Mouse (Mus musculus) stomach, adult 2 months (tissue): Measurements from ENCODE around the gene Ptprs. TPM values are rescaled to one million over a fixed set of nuclear protein-coding genes. Genes with fewer than 3 reads are reported as not detected.

ENCODE experiments used
- polyA plus RNA-seq: library from polyadenylated mRNA; depleted of rRNA; stranded (reverse); fragments of >200 nt; gene quantifications from 2 replicates; pipeline ENCODE4 v1.2.3, GENCODE M21; 2012; rRNA removed

Gene Ptprs
- polyA plus RNA-seq = 51.4 and 69.9 TPM in 2 replicates

GRCm38 (mm10) chr17:56476402-56476752, at the start of gene Ptprs:
Gene Ptprs, minus strand, starts transcription at chr17:56476483.

GRCm38 (mm10) chr17:56512310-56512709, 36.0 kb upstream of the Ptprs start, which contains the start of gene Znrf4:
Gene Znrf4, minus strand, starts transcription at chr17:56512431.

Other genes with a start within 250 kb of the Ptprs start
- gene Fem1a, start 219.7 kb downstream of the Ptprs start, polyA plus RNA-seq = 14.9 and 19.2 TPM in 2 replicates
- gene Ticam1, start 199.7 kb downstream of the Ptprs start, polyA plus RNA-seq = 23.4 and 24.4 TPM in 2 replicates
- gene Plin3, start 183.6 kb downstream of the Ptprs start, polyA plus RNA-seq = 29.0 and 30.0 TPM in 2 replicates
- not detected in 2 replicates for gene Arrdc5, start 176.2 kb downstream of the Ptprs start, polyA plus RNA-seq
- 4.9 and 5.6 TPM in 2 replicates for gene Uhrf1, start 173.2 kb downstream of the Ptprs start, polyA plus RNA-seq
- gene Kdm4b, start 150.4 kb downstream of the Ptprs start, polyA plus RNA-seq = 15.1 and 18.6 TPM in 2 replicates
- not detected in 2 replicates for gene Znrf4, start 35.9 kb upstream of the Ptprs start, polyA plus RNA-seq
- 18.8 and 19.0 TPM in 2 replicates for gene Gm20219, start 77.9 kb upstream of the Ptprs start, polyA plus RNA-seq
- gene Safb2, start 108.1 kb upstream of the Ptprs start, polyA plus RNA-seq = 39.6 and 58.7 TPM in 2 replicates
- 42.0 and 56.8 TPM in 2 replicates for gene Safb, start 108.3 kb upstream of the Ptprs start, polyA plus RNA-seq
- 65.1 and 76.9 TPM in 2 replicates for gene 2410015M20Rik, start 133.3 kb upstream of the Ptprs start, polyA plus RNA-seq
- 923 and 1,272 TPM in 2 replicates for gene Rpl36, start 136.9 kb upstream of the Ptprs start, polyA plus RNA-seq
- gene Lonp1, start 150.4 kb upstream of the Ptprs start, polyA plus RNA-seq = 30.8 and 35.7 TPM in 2 replicates
- gene Catsperd, start 151.7 kb upstream of the Ptprs start, polyA plus RNA-seq = 0.05 and 0.08 TPM in 2 replicates
- gene Ranbp3, start 196.8 kb upstream of the Ptprs start, polyA plus RNA-seq = 41.3 and 41.5 TPM in 2 replicates
- 612 and 926 TPM in 2 replicates for gene Ndufa11, start 241.3 kb upstream of the Ptprs start, polyA plus RNA-seq
- 12.7 and 17.2 TPM in 2 replicates for gene Vmac, start 241.5 kb upstream of the Ptprs start, polyA plus RNA-seq